ENCODE assay signal across 8 mouse cellular contexts in genomic region chr13:83733991-83734610, GRCm38 (mm10).
DNase-seq lines count a peak whose midpoint lies in the region; ATAC-seq lines count a peak whose summit lies in the region.

No protein-coding gene starts in this region.

- ATAC-seq in heart, embryonic 15.5 days (replicated peaks; ENCODE audit: insufficient number of reproducible peaks, insufficient read depth, low FRiP score, low read depth), result no peak
- no peak for ATAC-seq in forebrain, embryonic 16.5 days
- ATAC-seq in midbrain, embryonic 13.5 days, result no peak
- no peak for ATAC-seq in activated CD4-positive, CD25-positive, alpha-beta regulatory T cell, adult 4 months

- H3K9ac ChIP-seq in heart, embryonic 15.5 days, result no peak overlapping the region
- H3K9ac ChIP-seq in forebrain, embryonic 16.5 days (replicated peaks; ENCODE audit: low read depth, low read length), result peak overlapping the region; percentile 100
- H3K9ac ChIP-seq in midbrain, embryonic 13.5 days (replicated peaks), result peak overlapping the region; percentile 100

- peaks cover 30% of the 10 kb centered on the region for H3K4me1 ChIP-seq in heart, embryonic 15.5 days (replicated peaks)
- H3K4me1 ChIP-seq in forebrain, embryonic 16.5 days (replicated peaks; ENCODE audit: control insufficient read depth, insufficient read depth, low read length), result no peaks in the 10 kb centered on the region
- H3K4me1 ChIP-seq in midbrain, embryonic 13.5 days (replicated peaks), result 0 out of 2 replicates have a peak, but pooled peaks cover 5% of the 10 kb centered on the region

- peak overlapping the region; percentile 50; the same call in 1 of the 2 replicates for H3K4me2 ChIP-seq in heart, embryonic 15.5 days
- H3K4me2 ChIP-seq in forebrain, embryonic 16.5 days (ENCODE audit: low read length), result peak overlapping the region; percentile 80
- H3K4me2 ChIP-seq in midbrain, embryonic 13.5 days (replicated peaks), result peak overlapping the region; percentile 74

- H3K4me3 ChIP-seq in heart, embryonic 15.5 days, result peak overlapping the region; percentile 15
- H3K4me3 ChIP-seq in forebrain, embryonic 16.5 days (replicated peaks; ENCODE audit: low read length), result peak overlapping the region; percentile 74
- H3K4me3 ChIP-seq in midbrain, embryonic 13.5 days (replicated peaks), result peak overlapping the region; percentile 76

- no peak overlapping the region for H3K27ac ChIP-seq in heart, embryonic 15.5 days
- H3K27ac ChIP-seq in forebrain, embryonic 16.5 days (ENCODE audit: low read length), result peak overlapping the region; percentile 100
- H3K27ac ChIP-seq in midbrain, embryonic 13.5 days, result peak overlapping the region; percentile 100

- peaks cover 80% of the 10 kb centered on the region for H3K27me3 ChIP-seq in heart, embryonic 15.5 days
- no peaks in the 10 kb centered on the region for H3K27me3 ChIP-seq in forebrain, embryonic 16.5 days (replicated peaks; ENCODE audit: control insufficient read depth, insufficient read depth, low read length)
- no peaks in the 10 kb centered on the region for H3K27me3 ChIP-seq in midbrain, embryonic 13.5 days

- no peaks in the 10 kb centered on the region for H3K9me3 ChIP-seq in heart, embryonic 15.5 days (replicated peaks)
- H3K9me3 ChIP-seq in forebrain, embryonic 16.5 days (ENCODE audit: control insufficient read depth, low read length), result no peaks in the 10 kb centered on the region
- H3K9me3 ChIP-seq in midbrain, embryonic 13.5 days, result no peaks in the 10 kb centered on the region

- 8% methylated on average over 1 of the region's 1 CpGs for WGBS in heart, embryonic 15.5 days
- 0% methylated on average over 1 of the region's 1 CpGs for WGBS in forebrain, embryonic 16.5 days
- 0% methylated on average over 1 of the region's 1 CpGs for WGBS in midbrain, embryonic 13.5 days

- no peak for DNase-seq in heart, postnatal 36 days
- peak; percentile 46 for DNase-seq in brain, adult 2 months (ENCODE audit: low read depth, low spot score)
- no peak for DNase-seq in layer of hippocampus, adult 8-10 months (ENCODE audit: low spot score in 2 of 2)
- no peak for DNase-seq in layer of hippocampus, postnatal 36 days

- no peaks in the 10 kb centered on the region for H3K36me3 ChIP-seq in heart, embryonic 15.5 days
- 0 out of 2 replicates have a peak, but pooled peaks cover 6% of the 10 kb centered on the region for H3K36me3 ChIP-seq in forebrain, embryonic 16.5 days (ENCODE audit: control insufficient read depth, insufficient read depth)
- H3K36me3 ChIP-seq in midbrain, embryonic 13.5 days, result peaks cover 23% of the 10 kb centered on the region

- intact Hi-C loops in heart, postnatal 36 days (cut with DNase I), result loop anchor here (10.0 kb wide), 1 partner anchor 491 kb away; the partner anchor contains the start of gene Tmem161b

Comparison
In these comparisons a context has a peak if more than half of its experiments do, and no peak if none do; other contexts are left out.
1. H3K4me3 ChIP-seq: peak in every context shown above with its lines; median percentile 76 in midbrain, embryonic 13.5 days; 74 in forebrain, embryonic 16.5 days; 15 in heart, embryonic 15.5 days.